Mouse (Mus musculus): Measurements from ENCODE around the gene Stpg3. TPM values are rescaled to one million over a fixed set of nuclear protein-coding genes. Genes with fewer than 3 reads are reported as not detected.
A peak's percentile ranks its signal among the peaks of the same experiment; 100 is the strongest.

Gene Stpg3
- total and polyA plus RNA-seq, 3 experiments: 0.07 TPM; not detected in 2

DNA sequence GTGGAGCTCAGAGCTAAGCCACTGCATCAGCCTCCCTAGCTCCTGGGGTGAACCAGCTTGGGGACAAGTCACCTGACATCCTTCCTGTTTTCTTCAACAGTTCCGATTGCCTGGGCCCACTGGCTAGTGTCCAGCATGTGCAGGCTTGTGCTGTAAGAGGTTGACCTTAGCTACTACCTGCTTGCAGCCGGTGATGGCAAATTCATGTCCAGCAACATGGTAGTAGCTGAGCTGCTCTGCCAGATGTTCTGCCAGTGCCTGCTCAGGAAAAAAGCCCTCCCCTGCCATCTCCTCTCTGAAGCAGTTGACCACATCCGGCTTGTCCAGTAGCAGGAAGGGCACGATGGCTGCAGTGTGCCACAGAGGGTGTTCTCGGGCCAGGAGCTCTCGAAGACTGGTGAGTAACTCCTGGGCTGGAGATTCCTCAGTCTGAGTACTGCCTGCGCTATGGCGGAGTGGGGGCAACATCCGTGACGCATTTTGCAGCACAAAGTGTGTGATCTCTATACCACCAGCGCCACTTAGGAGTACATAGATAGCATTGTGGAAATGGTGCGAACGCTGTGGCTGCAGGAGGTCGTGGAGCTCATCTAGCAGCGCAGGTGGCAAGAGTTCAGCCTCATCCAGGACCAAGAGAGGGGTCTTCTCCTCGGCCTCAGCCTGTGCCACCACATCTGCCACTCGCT lies 19.8 kb downstream of the Stpg3 start (continued):
- no peak; the same call in 1 of the 2 replicates for TF ChIP-seq NELFE (IDR thresholded peaks at IDR 0.05; ENCODE audit: low read depth, low read length)
- no peak for TF ChIP-seq CTCF (IDR thresholded peaks at IDR 0.05 in 2 of 3, conservative IDR thresholded peaks at IDR 0.05 in 1 of 3; ENCODE audit: control insufficient read depth in 1 of 3, insufficient read depth in 1 of 3, low read depth in 2 of 3, low read length in 3 of 3, poor library complexity in 1 of 3, severe bottlenecking in 1 of 3)
- no peak for TF ChIP-seq ZC3H11A (IDR thresholded peaks at IDR 0.05; ENCODE audit: low read depth, low read length)

DNA sequence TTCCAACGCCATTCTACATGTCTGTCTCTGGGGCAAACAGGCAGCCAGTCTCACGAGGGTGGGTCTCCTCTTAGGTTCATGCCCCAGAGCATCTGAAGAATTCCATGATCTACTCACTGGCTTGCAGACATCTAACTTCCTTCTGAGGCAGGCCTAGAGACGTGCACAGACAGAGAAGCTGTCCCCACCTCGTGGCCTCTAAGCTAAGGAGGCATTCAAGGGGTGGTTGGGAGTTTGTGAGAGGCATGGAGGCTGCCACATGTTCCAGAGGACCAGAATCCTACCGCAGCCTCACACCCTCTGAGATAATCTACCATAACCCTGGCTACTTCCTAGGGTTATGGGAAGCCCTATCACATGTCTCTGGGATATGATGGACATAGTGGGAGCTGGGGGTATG lies 20.4 kb downstream of the Stpg3 start:
- Histone ChIP-seq H3K4me1 (ENCODE audit: control insufficient read depth in 1 of 2, insufficient read depth in 2 of 2, low read length in 2 of 2) (peaks cover 6 to 32% of the 10 kb centered on the region in 2 experiments), H3K79me2 (ENCODE audit: control insufficient read depth, insufficient read depth, low read length, poor library complexity) (peaks cover 21% of the 10 kb centered on the region), H3K36me3 (ENCODE audit: control insufficient read depth in 1 of 2, insufficient read depth in 2 of 2, low read length in 2 of 2) (peaks cover 0 to 17% of the 10 kb centered on the region in 2 experiments; a peak in 2 of 4 replicates), H3K27me3 (ENCODE audit: control insufficient read depth in 1 of 2, insufficient read depth in 2 of 2, low read length in 2 of 2) (no peaks in the 10 kb centered on the region), H3K4me3 (ENCODE audit: control insufficient read depth in 1 of 2, insufficient read depth in 1 of 2, low read depth in 2 of 2, low read length in 2 of 2) (peak overlapping the region; percentile 57 to 72), H3K9me3 (replicated peaks; ENCODE audit: insufficient read depth, low read length) (no peaks in the 10 kb centered on the region), H3K9ac (ENCODE audit: control insufficient read depth, low read depth, low read length, poor library complexity, severe bottlenecking) (peak overlapping the region; percentile 87), H3K27ac (ENCODE audit: control insufficient read depth, low read depth, low read length) (peak overlapping the region; percentile 96)
- TF ChIP-seq MAX (IDR thresholded peaks at IDR 0.05; ENCODE audit: low read length): no peak
- no peak for TF ChIP-seq MXI1 (IDR thresholded peaks at IDR 0.05; ENCODE audit: low read depth, low read length)
- TF ChIP-seq GATA1 (IDR thresholded peaks at IDR 0.05; ENCODE audit: low read depth, low read length): no peak
- 0 out of 2 replicates have a peak, but pooled peaks have one; percentile 5 for TF ChIP-seq CHD1 (IDR thresholded peaks at IDR 0.05; ENCODE audit: low read depth, low read length)
- peak; percentile 64 for DNase-seq (ENCODE audit: low read depth, low spot score)

DNA sequence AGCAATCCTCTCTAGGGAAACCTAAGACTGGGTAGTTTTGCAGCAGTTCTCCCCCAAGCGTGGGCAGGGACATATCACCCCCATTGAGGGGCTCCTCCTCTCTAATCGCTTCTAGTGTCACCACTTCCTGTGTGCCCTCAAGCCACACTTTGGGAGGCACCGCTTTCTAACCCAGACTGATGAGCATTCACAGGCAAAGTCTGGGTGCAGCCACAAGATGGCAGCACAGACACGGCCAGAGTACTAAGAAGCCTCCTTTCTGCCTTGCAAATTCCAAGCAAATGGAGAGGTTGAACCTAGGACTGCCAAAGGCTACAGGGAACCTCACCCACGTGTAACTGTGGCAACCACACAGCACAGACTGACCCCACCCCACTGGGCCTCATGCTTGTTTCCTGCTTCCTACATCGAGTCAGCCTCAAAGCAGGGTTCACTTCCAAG lies 21.1 kb downstream of the Stpg3 start:
- no peaks in the 10 kb centered on the region for H3K9me3 ChIP-seq (replicated peaks; ENCODE audit: insufficient read depth, low read length)
- H3K27me3 ChIP-seq (ENCODE audit: control insufficient read depth in 1 of 2, insufficient read depth in 2 of 2, low read length in 2 of 2): no peaks in the 10 kb centered on the region
- peak overlapping the region; percentile 57 to 72 for H3K4me3 ChIP-seq (ENCODE audit: control insufficient read depth in 1 of 2, insufficient read depth in 1 of 2, low read depth in 2 of 2, low read length in 2 of 2)
- H3K27ac ChIP-seq (ENCODE audit: control insufficient read depth, low read depth, low read length): peak overlapping the region; percentile 96
- H3K36me3 ChIP-seq (ENCODE audit: control insufficient read depth in 1 of 2, insufficient read depth in 2 of 2, low read length in 2 of 2): peaks cover 0 to 17% of the 10 kb centered on the region in 2 experiments; a peak in 2 of 4 replicates
- H3K9ac ChIP-seq (ENCODE audit: control insufficient read depth, low read depth, low read length, poor library complexity, severe bottlenecking): peak overlapping the region; percentile 87
- peak; percentile 96 for DNase-seq (ENCODE audit: low read depth, low spot score)
- peaks cover 6 to 32% of the 10 kb centered on the region in 2 experiments for H3K4me1 ChIP-seq (ENCODE audit: control insufficient read depth in 1 of 2, insufficient read depth in 2 of 2, low read length in 2 of 2)
- H3K79me2 ChIP-seq (ENCODE audit: control insufficient read depth, insufficient read depth, low read length, poor library complexity): peaks cover 21% of the 10 kb centered on the region
- TF ChIP-seq POLR2A (IDR thresholded peaks at IDR 0.05; ENCODE audit: control insufficient read depth in 1 of 2, insufficient read depth in 1 of 2, low read depth in 1 of 2, low read length in 2 of 2, poor library complexity in 1 of 2) (peak; percentile 4 to 23; a peak in 2 of 4 replicates), SMC3 (IDR thresholded peaks at IDR 0.05; ENCODE audit: low read depth, low read length) (peak; percentile 87), MXI1 (IDR thresholded peaks at IDR 0.05; ENCODE audit: low read depth, low read length) (peak; percentile 78), MAX (IDR thresholded peaks at IDR 0.05; ENCODE audit: low read length) (peak; percentile 74; the same call in 1 of the 2 replicates), BHLHE40 (IDR thresholded peaks at IDR 0.05; ENCODE audit: borderline replicate concordance, low read depth, low read length) (no peak; the same call in 1 of the 2 replicates), ZC3H11A (IDR thresholded peaks at IDR 0.05; ENCODE audit: low read depth, low read length) (peak; percentile 69), ZMIZ1 (IDR thresholded peaks at IDR 0.05; ENCODE audit: low read depth, low read length) (0 out of 2 replicates have a peak, but pooled peaks have one; percentile 8), ETS1 (IDR thresholded peaks at IDR 0.05; ENCODE audit: low read depth, low read length) (0 out of 2 replicates have a peak, but pooled peaks have one; percentile 24), RCOR1 (IDR thresholded peaks at IDR 0.05; ENCODE audit: low read depth, low read length) (peak; percentile 67; the same call in 1 of the 2 replicates), ZKSCAN1 (IDR thresholded peaks at IDR 0.05; ENCODE audit: low read depth, low read length) (no peak), ELF1 (IDR thresholded peaks at IDR 0.05; ENCODE audit: low read depth, low read length) (peak; percentile 58; the same call in 1 of the 2 replicates), RAD21 (IDR thresholded peaks at IDR 0.05; ENCODE audit: low read depth, low read length) (peak; percentile 94), MYB (IDR thresholded peaks at IDR 0.05; ENCODE audit: low read depth, low read length) (no peak), GABPA (IDR thresholded peaks at IDR 0.05; ENCODE audit: low read depth, low read length) (no peak), MAZ (IDR thresholded peaks at IDR 0.05; ENCODE audit: low read depth, low read length) (no peak), TAL1 (IDR thresholded peaks at IDR 0.05; ENCODE audit: low read length) (no peak), MYC (IDR thresholded peaks at IDR 0.05; ENCODE audit: low read depth, low read length) (peak; percentile 84), MEF2A (IDR thresholded peaks at IDR 0.05; ENCODE audit: extremely low read depth, insufficient replicate concordance, low read depth, low read length, poor library complexity, severe bottlenecking) (no peak), TBP (IDR thresholded peaks at IDR 0.05; ENCODE audit: low read depth, low read length) (peak; percentile 45; the same call in 1 of the 2 replicates), CHD1 (IDR thresholded peaks at IDR 0.05; ENCODE audit: low read depth, low read length) (no peak), JUND (IDR thresholded peaks at IDR 0.05; ENCODE audit: low read depth, low read length) (0 out of 2 replicates have a peak, but pooled peaks have one; percentile 33), SIN3A (IDR thresholded peaks at IDR 0.05; ENCODE audit: low read length) (peak; percentile 95), CHD2 (IDR thresholded peaks at IDR 0.05; ENCODE audit: low read length) (no peak), HCFC1 (IDR thresholded peaks at IDR 0.05; ENCODE audit: low read depth, low read length) (peak; percentile 57), KAT2A (conservative IDR thresholded peaks at IDR 0.05; ENCODE audit: low read depth, low read length) (no peak), GATA1 (IDR thresholded peaks at IDR 0.05; ENCODE audit: low read depth, low read length) (peak; percentile 59)
